Mouse (Mus musculus) 3134 (cell line): ENCODE data around the gene Obox3.
"Not testable (repeated sequence)": the region's sequence is repeated elsewhere in the genome, so short reads cannot be mapped to it uniquely, and the experiment has no call there.

Experiments used
- DNase-seq: peaks from one replicate; pipeline ENCODE4 v3.0.0-alpha.2; 2011; ENCODE audit warnings: low spot score; ENCODE audit not compliant: insufficient read length; ENCODE audit errors: extremely low read depth

The Obox3 gene

DNA sequence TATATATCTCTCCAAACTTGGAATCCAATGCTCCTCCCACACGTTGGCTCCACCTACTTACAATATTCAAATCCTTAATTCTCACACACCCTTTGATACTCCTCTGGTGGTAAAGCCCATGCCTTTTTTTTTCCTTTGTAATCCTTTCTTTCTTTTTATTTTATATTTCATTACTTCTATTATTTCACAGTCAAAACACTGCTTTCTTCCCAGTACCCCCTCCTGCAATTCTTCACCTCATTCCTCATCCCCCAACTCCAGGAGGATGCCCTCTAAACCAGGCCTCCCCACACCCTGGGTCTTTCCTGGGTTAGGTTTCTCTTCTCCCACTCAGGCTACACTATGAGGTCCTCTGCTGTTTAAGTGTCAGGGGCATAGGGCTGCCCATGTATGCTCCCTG is at the start of gene Obox3:
Obox3 (minus strand) TSS at position 101 of the 400 bp plus-strand sequence.
- not testable (repeated sequence) for DNase-seq

DNA sequence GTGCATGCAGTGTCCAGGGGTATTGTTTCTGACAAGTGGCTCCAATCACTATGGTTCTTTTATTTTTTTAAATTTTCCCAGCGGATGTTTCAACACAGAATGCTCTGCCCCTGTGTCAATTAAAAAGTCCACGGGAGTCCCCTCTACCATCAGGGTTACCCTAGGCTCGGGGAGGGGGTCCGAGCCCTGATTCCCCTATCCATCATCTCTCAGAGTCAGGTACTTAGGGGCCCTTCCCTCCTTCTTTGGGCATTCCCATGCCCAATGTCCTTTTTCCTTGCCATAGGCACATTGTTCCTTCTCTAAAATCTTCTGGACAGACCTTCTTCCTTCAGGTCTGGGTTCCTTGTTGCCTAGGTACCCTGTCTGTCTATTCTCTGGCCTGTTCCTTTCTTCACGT is 130.3 kb downstream of the Obox3 start:
- not testable (repeated sequence) for DNase-seq
